Mouse (Mus musculus) left cerebral cortex, adult 8-10 months (tissue): ENCODE results near the gene Hhat. TPM values are rescaled to one million over a fixed set of nuclear protein-coding genes. Genes with fewer than 3 reads are reported as not detected.

Experiments
- DNase-seq, 2 experiments: peaks; one replicate each; pipeline ENCODE4 v3.0.0; 2022; ENCODE audit warnings: low spot score in 2 of 2
- total RNA-seq, 4 experiments: library from RNA; stranded (reverse); gene quantifications; 2 replicates each; pipeline ENCODE4 v1.2.4; 2022

The Hhat gene
- total RNA-seq, 4 experiments from 2014 or later: 2.2 to 2.6 (median 2.5) TPM

- DNase-seq: no peak
Observed at GRCm38 (mm10) chr1:192744880-192745239, 26.2 kb downstream of the Hhat start.

GRCm38 (mm10) chr1:192742394-192743251 is 28.4 kb downstream of the Hhat start:
- DNase-seq: no peak

GRCm38 (mm10) chr1:192741896-192742295 is 29.1 kb downstream of the Hhat start:
- no peak for DNase-seq

GRCm38 (mm10) chr1:192736524-192736923 is 34.5 kb downstream of the Hhat start:
- no peak for DNase-seq

GRCm38 (mm10) chr1:192736002-192736426 is 35.0 kb downstream of the Hhat start:
- no peak for DNase-seq

- no peak for DNase-seq
Observed at GRCm38 (mm10) chr1:192730517-192730916, 40.5 kb downstream of the Hhat start.

- no peak for DNase-seq
Observed at GRCm38 (mm10) chr1:192726996-192727624, 43.9 kb downstream of the Hhat start.

- peak in 1 of 2 experiments; percentile 40 for DNase-seq
Observed at GRCm38 (mm10) chr1:192722147-192722546, 48.9 kb downstream of the Hhat start.

- DNase-seq: no peak
Observed at GRCm38 (mm10) chr1:192720156-192720555, 50.9 kb downstream of the Hhat start.

GRCm38 (mm10) chr1:192711779-192712348 is 59.2 kb downstream of the Hhat start:
- peak in 1 of 2 experiments; percentile 51 for DNase-seq

GRCm38 (mm10) chr1:192700339-192701073 is 70.5 kb downstream of the Hhat start:
- DNase-seq: no peak

- DNase-seq: no peak
Observed at GRCm38 (mm10) chr1:192699101-192699500, 71.9 kb downstream of the Hhat start.

- no peak for DNase-seq
Observed at GRCm38 (mm10) chr1:192696371-192696863, 74.6 kb downstream of the Hhat start.

GRCm38 (mm10) chr1:192693644-192694043 is 77.4 kb downstream of the Hhat start:
- no peak for DNase-seq

- no peak for DNase-seq
Observed at GRCm38 (mm10) chr1:192692982-192693381, 78.0 kb downstream of the Hhat start.

GRCm38 (mm10) chr1:192682219-192682951 is 88.6 kb downstream of the Hhat start:
- no peak for DNase-seq

- no peak for DNase-seq
Observed at GRCm38 (mm10) chr1:192677236-192677635, 93.8 kb downstream of the Hhat start.

GRCm38 (mm10) chr1:192663608-192664007 is 107.4 kb downstream of the Hhat start:
- no peak for DNase-seq

- DNase-seq: no peak
Observed at GRCm38 (mm10) chr1:192663092-192663491, 107.9 kb downstream of the Hhat start.

- no peak for DNase-seq
Observed at GRCm38 (mm10) chr1:192661612-192662011, 109.4 kb downstream of the Hhat start.

GRCm38 (mm10) chr1:192657417-192657816 is 113.6 kb downstream of the Hhat start:
- no peak for DNase-seq
